Mouse (Mus musculus): Measurements from ENCODE around the gene Lgi2.

- TF ChIP-seq POLR2A (IDR thresholded peaks at IDR 0.05; ENCODE audit: low read depth, low read length): no peak
- TF ChIP-seq CTCF (IDR thresholded peaks at IDR 0.05; ENCODE audit: borderline replicate concordance, insufficient read depth, low read length): peak; percentile 44; the same call in 1 of the 2 replicates
Measured at GRCm38 (mm10) chr5:52515246-52516021, 50.8 kb downstream of the Lgi2 start.
